Mouse (Mus musculus): ENCODE measurements around the gene Clcn7. TPM values are rescaled to one million over a fixed set of nuclear protein-coding genes. Genes with fewer than 3 reads are reported as not detected.
A peak's percentile ranks its signal among the peaks of the same experiment; 100 is the strongest.

Clcn7 gene
- polyA plus RNA-seq, 1 experiment from 2014 or later, result 34.3 TPM

DNA sequence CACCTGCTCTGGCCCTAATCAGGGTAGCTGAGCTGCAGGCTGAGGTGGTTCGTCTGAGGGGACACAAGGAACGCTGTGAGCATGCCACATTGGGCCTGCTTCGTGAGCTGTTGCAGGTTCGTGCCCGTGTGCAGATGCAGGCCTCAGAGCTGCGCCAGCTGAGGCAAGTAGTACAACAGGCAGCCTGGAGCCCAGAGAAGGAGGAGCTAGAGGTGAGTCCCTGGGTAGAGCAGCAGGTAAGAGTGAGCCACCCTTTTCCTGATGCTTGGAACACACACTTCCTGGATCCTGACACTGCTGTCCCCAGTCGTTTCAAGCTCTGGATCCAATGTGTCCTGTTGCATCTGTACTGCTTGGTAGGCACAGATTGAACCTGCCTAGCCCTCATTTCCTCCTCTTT lies 30.2 kb downstream of the Clcn7 start:
- no peaks in the 10 kb centered on the region for H3K27me3 ChIP-seq (replicated peaks; ENCODE audit: control insufficient read depth, insufficient read depth, low read length)
- H3K27ac ChIP-seq (ENCODE audit: low read length), result no peak overlapping the region
- no peak overlapping the region for H3K4me3 ChIP-seq (replicated peaks; ENCODE audit: low read length)
- 82% methylated on average over 7 of the region's 7 CpGs for WGBS
- ATAC-seq, result no peak
- H3K36me3 ChIP-seq (ENCODE audit: control insufficient read depth, insufficient read depth), result peaks cover 9% of the 10 kb centered on the region; the same call in 1 of the 2 replicates
- H3K9ac ChIP-seq (replicated peaks; ENCODE audit: low read depth, low read length), result no peak overlapping the region
- H3K9me3 ChIP-seq (ENCODE audit: control insufficient read depth, low read length), result no peaks in the 10 kb centered on the region
- H3K4me2 ChIP-seq (ENCODE audit: low read length), result no peak overlapping the region
- H3K4me1 ChIP-seq (replicated peaks; ENCODE audit: control insufficient read depth, insufficient read depth, low read length), result no peaks in the 10 kb centered on the region

- no peaks in the 10 kb centered on the region for H3K27me3 ChIP-seq (replicated peaks; ENCODE audit: control insufficient read depth, insufficient read depth, low read length)
- peaks cover 6% of the 10 kb centered on the region; the same call in 1 of the 2 replicates for H3K36me3 ChIP-seq (ENCODE audit: control insufficient read depth, insufficient read depth)
- WGBS, result 79% methylated on average over 3 of the region's 3 CpGs
- no peak overlapping the region for H3K9ac ChIP-seq (replicated peaks; ENCODE audit: low read depth, low read length)
- no peaks in the 10 kb centered on the region for H3K4me1 ChIP-seq (replicated peaks; ENCODE audit: control insufficient read depth, insufficient read depth, low read length)
- no peak overlapping the region for H3K27ac ChIP-seq (ENCODE audit: low read length)
- no peak overlapping the region for H3K4me2 ChIP-seq (ENCODE audit: low read length)
- no peak for ATAC-seq
- no peak overlapping the region for H3K4me3 ChIP-seq (replicated peaks; ENCODE audit: low read length)
- H3K9me3 ChIP-seq (ENCODE audit: control insufficient read depth, low read length), result no peaks in the 10 kb centered on the region
Observed at GRCm38 (mm10) chr17:25164770-25165169, 31.6 kb downstream of the Clcn7 start.

DNA sequence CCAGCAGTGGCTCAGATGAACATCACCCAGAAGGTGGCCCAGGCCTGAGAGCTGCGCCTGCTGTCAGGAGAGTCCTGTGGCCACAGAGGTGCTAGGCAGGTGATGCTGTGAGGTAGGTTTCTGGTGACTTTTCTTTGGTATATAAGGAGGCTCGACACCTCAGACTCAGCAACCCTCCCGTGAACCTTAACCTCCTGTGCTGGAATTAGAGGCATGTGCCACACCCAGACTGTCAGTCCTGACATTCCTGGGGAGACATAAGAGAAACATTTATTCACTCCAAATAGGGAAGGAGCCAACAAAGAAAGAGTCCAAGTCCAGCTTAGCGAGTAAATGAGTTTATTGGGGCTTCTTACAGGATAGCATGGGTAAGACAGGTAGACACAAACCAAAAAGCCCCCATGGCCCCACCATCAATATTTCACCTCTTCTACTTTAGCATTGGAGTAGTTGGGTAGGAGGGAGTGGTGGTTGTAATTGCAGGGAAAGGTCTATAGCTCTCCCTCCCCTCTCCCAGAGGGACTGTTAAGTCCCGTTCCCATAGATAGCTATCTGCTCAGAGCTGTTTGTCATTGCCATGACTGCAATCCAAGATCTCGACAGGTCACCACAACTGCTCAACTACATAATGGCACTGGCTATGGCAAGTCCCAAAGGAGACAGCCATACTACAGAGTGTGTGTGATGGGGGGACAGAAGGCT lies 32.9 kb downstream of the Clcn7 start:
- Histone ChIP-seq H3K9ac (replicated peaks; ENCODE audit: low read depth, low read length) (no peak overlapping the region), H3K4me3 (replicated peaks; ENCODE audit: low read length) (no peak overlapping the region), H3K4me1 (replicated peaks; ENCODE audit: control insufficient read depth, insufficient read depth, low read length) (no peaks in the 10 kb centered on the region), H3K36me3 (ENCODE audit: control insufficient read depth, insufficient read depth) (no peaks in the 10 kb centered on the region; the same call in 1 of the 2 replicates), H3K4me2 (ENCODE audit: low read length) (no peak overlapping the region), H3K27me3 (replicated peaks; ENCODE audit: control insufficient read depth, insufficient read depth, low read length) (no peaks in the 10 kb centered on the region), H3K9me3 (ENCODE audit: control insufficient read depth, low read length) (no peaks in the 10 kb centered on the region), H3K27ac (ENCODE audit: low read length) (no peak overlapping the region)
- 83% methylated on average over 6 of the region's 6 CpGs for WGBS
- no peak for ATAC-seq

DNA sequence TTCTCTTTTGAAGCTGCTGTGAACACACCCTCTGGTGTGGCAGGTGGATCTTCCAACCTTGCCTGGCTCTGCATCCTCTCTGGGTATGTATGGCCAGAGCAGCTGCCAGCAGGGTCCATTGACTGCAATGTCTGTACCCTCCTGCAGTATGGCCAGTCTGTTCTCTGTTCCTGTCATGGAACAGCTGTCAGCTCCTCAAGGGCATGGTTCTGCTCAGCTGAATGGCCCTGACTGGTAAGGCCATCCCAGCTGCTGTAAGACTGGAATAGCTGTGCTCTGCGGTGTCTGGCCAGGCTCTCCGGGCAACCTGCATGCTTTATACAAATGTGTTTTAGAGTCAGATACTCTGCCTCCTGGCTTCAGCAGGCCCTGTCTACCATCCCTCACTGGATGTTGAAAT lies 36.5 kb downstream of the Clcn7 start:
- H3K27me3 ChIP-seq (replicated peaks; ENCODE audit: control insufficient read depth, insufficient read depth, low read length), result no peaks in the 10 kb centered on the region
- no peak overlapping the region for H3K27ac ChIP-seq (ENCODE audit: low read length)
- no peak overlapping the region for H3K4me2 ChIP-seq (ENCODE audit: low read length)
- 87% methylated on average over 2 of the region's 2 CpGs for WGBS
- no peaks in the 10 kb centered on the region for H3K9me3 ChIP-seq (ENCODE audit: control insufficient read depth, low read length)
- H3K36me3 ChIP-seq (ENCODE audit: control insufficient read depth, insufficient read depth), result no peaks in the 10 kb centered on the region
- no peak overlapping the region for H3K4me3 ChIP-seq (replicated peaks; ENCODE audit: low read length)
- ATAC-seq, result no peak
- H3K4me1 ChIP-seq (replicated peaks; ENCODE audit: control insufficient read depth, insufficient read depth, low read length), result no peaks in the 10 kb centered on the region
- no peak overlapping the region for H3K9ac ChIP-seq (replicated peaks; ENCODE audit: low read depth, low read length)

GRCm38 (mm10) chr17:25172558-25172957 lies 39.4 kb downstream of the Clcn7 start:
- WGBS, result 87% methylated on average over 3 of the region's 3 CpGs
- Histone ChIP-seq H3K4me3 (replicated peaks; ENCODE audit: low read length) (no peak overlapping the region), H3K9ac (replicated peaks; ENCODE audit: low read depth, low read length) (no peak overlapping the region), H3K36me3 (ENCODE audit: control insufficient read depth, insufficient read depth) (no peaks in the 10 kb centered on the region), H3K4me1 (replicated peaks; ENCODE audit: control insufficient read depth, insufficient read depth, low read length) (no peaks in the 10 kb centered on the region), H3K27ac (ENCODE audit: low read length) (no peak overlapping the region), H3K4me2 (ENCODE audit: low read length) (no peak overlapping the region), H3K27me3 (replicated peaks; ENCODE audit: control insufficient read depth, insufficient read depth, low read length) (no peaks in the 10 kb centered on the region), H3K9me3 (ENCODE audit: control insufficient read depth, low read length) (no peaks in the 10 kb centered on the region)
- ATAC-seq, result no peak

DNA sequence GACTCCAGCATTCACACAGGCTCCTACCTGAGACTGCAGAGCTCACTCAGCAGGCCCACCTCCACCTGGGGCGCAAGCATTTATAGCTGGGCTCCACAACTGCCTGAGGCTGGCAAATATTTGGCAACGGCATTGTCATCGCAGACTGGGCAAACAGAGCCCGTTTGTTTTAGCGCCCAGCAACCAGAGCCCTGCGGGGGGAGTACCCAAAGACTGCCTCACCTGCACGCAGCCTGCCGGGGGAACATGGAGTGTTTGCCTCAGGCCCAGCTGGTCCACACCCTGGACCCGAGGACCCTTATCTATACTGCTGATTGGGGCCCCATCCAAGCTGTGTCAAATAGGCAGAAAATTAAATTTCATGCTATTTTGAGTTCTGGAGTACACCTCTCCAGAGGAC lies 42.2 kb downstream of the Clcn7 start, which contains the start of gene Gm38655:
TSS of gene Gm38655 (minus strand) at position 61 of the 400 bp plus-strand sequence.
- ATAC-seq, result no peak
- Histone ChIP-seq H3K9me3 (ENCODE audit: control insufficient read depth, low read length) (no peaks in the 10 kb centered on the region), H3K27ac (ENCODE audit: low read length) (no peak within 1 kb of the TSS), H3K27me3 (replicated peaks; ENCODE audit: control insufficient read depth, insufficient read depth, low read length) (no peaks in the 10 kb centered on the region; the same call in 1 of the 2 replicates), H3K4me3 (replicated peaks; ENCODE audit: low read length) (no peak within 1 kb of the TSS), H3K9ac (replicated peaks; ENCODE audit: low read depth, low read length) (no peak within 1 kb of the TSS), H3K4me1 (replicated peaks; ENCODE audit: control insufficient read depth, insufficient read depth, low read length) (no peaks in the 10 kb centered on the region), H3K36me3 (ENCODE audit: control insufficient read depth, insufficient read depth) (no peaks in the 10 kb centered on the region), H3K4me2 (ENCODE audit: low read length) (no peak within 1 kb of the TSS)
- WGBS, result 77% methylated on average over 9 of the region's 9 CpGs

DNA sequence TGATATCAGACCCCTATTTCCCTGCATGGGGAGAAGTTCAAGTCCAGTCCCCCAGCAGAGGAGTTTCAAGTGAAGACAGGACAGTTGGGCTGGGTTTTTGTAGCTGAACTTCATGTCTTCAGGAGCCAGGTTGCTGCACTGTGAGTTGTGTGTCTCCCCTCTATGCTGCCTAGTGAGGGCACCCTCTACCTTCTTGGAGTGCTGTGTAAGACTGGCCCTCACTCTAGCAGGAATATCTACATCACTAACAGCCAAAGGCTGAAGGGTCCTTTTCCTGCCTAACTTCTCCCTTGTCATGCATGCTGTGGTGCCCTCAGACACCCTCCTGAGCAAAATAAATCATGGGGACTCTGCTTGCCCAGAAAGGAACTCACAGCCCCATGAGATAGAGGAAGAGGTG lies 50.0 kb downstream of the Clcn7 start:
- no peak overlapping the region for H3K9ac ChIP-seq (replicated peaks; ENCODE audit: low read depth, low read length)
- peaks cover 24% of the 10 kb centered on the region for H3K4me1 ChIP-seq (replicated peaks; ENCODE audit: control insufficient read depth, insufficient read depth, low read length)
- no peaks in the 10 kb centered on the region for H3K36me3 ChIP-seq (ENCODE audit: control insufficient read depth, insufficient read depth)
- no peaks in the 10 kb centered on the region for H3K9me3 ChIP-seq (ENCODE audit: control insufficient read depth, low read length)
- no peak overlapping the region for H3K4me3 ChIP-seq (replicated peaks; ENCODE audit: low read length)
- no peak for ATAC-seq
- peak overlapping the region; percentile 85 for H3K4me2 ChIP-seq (ENCODE audit: low read length)
- no peaks in the 10 kb centered on the region; the same call in 1 of the 2 replicates for H3K27me3 ChIP-seq (replicated peaks; ENCODE audit: control insufficient read depth, insufficient read depth, low read length)
- no peak overlapping the region for H3K27ac ChIP-seq (ENCODE audit: low read length)

- Histone ChIP-seq H3K27me3 (replicated peaks; ENCODE audit: control insufficient read depth, insufficient read depth, low read length) (no peaks in the 10 kb centered on the region; the same call in 1 of the 2 replicates), H3K4me1 (replicated peaks; ENCODE audit: control insufficient read depth, insufficient read depth, low read length) (peaks cover 28% of the 10 kb centered on the region), H3K9me3 (ENCODE audit: control insufficient read depth, low read length) (no peaks in the 10 kb centered on the region), H3K4me2 (ENCODE audit: low read length) (peak within 1 kb of the TSS; percentile 100), H3K4me3 (replicated peaks; ENCODE audit: low read length) (peak within 1 kb of the TSS; percentile 96), H3K36me3 (ENCODE audit: control insufficient read depth, insufficient read depth) (no peaks in the 10 kb centered on the region), H3K27ac (ENCODE audit: low read length) (peak within 1 kb of the TSS; percentile 95), H3K9ac (replicated peaks; ENCODE audit: low read depth, low read length) (peak within 1 kb of the TSS; percentile 88)
- peak; percentile 91 for ATAC-seq
- WGBS, result under 1% methylated on average over 50 of the region's 50 CpGs
Observed at GRCm38 (mm10) chr17:25184129-25184691, 51.0 kb downstream of the Clcn7 start, which contains the start of gene BC003965. Gene BC003965, plus strand, starts transcription at chr17:25184554.

- Histone ChIP-seq H3K27ac (ENCODE audit: low read length) (no peak overlapping the region), H3K9ac (replicated peaks; ENCODE audit: low read depth, low read length) (peak overlapping the region; percentile 70), H3K36me3 (ENCODE audit: control insufficient read depth, insufficient read depth) (no peaks in the 10 kb centered on the region), H3K27me3 (replicated peaks; ENCODE audit: control insufficient read depth, insufficient read depth, low read length) (no peaks in the 10 kb centered on the region; the same call in 1 of the 2 replicates), H3K9me3 (ENCODE audit: control insufficient read depth, low read length) (no peaks in the 10 kb centered on the region), H3K4me3 (replicated peaks; ENCODE audit: low read length) (peak overlapping the region; percentile 96), H3K4me1 (replicated peaks; ENCODE audit: control insufficient read depth, insufficient read depth, low read length) (peaks cover 35% of the 10 kb centered on the region), H3K4me2 (ENCODE audit: low read length) (peak overlapping the region; percentile 100)
- ATAC-seq, result peak; percentile 5
- WGBS, result 9% methylated on average over 17 of the region's 17 CpGs
Observed at GRCm38 (mm10) chr17:25184961-25185360, 51.8 kb downstream of the Clcn7 start.
